ENCODE assay signal across 8 mouse cellular contexts in genomic region chr4:137963881-137964584, GRCm38 (mm10). TPM values are rescaled to one million over a fixed set of nuclear protein-coding genes. Genes with fewer than 3 reads are reported as not detected.
DNase-seq lines count a peak whose midpoint lies in the region; ATAC-seq and TF ChIP-seq lines count a peak whose summit lies in the region.
"Had no signal": no experiment of that assay in that cellular context is flagged by ENCODE, and none has a peak within 500 bp of the region (broad histone marks: within the 10 kb centered on the region; RNA-seq: fewer than 3 reads in every experiment).

No protein-coding gene starts in this region.

- H3K4me2 ChIP-seq in forebrain, postnatal 0 days (ENCODE audit: low read depth), result no peak overlapping the region
- H3K4me2 ChIP-seq in hindbrain, postnatal 0 days (ENCODE audit: low read depth, low read length), result no peak overlapping the region

- H3K27ac ChIP-seq in cerebellum, adult 2 months (ENCODE audit: insufficient read depth, low read length), result no peak overlapping the region
- no peak overlapping the region for H3K27ac ChIP-seq in forebrain, postnatal 0 days (ENCODE audit: low read depth, low read length)
- H3K27ac ChIP-seq in hindbrain, postnatal 0 days, result no peak overlapping the region

- H3K36me3 ChIP-seq in forebrain, postnatal 0 days (ENCODE audit: insufficient read depth), result peaks cover 31% of the 10 kb centered on the region
- H3K36me3 ChIP-seq in hindbrain, postnatal 0 days (ENCODE audit: insufficient read depth, low read length), result peaks cover 24% of the 10 kb centered on the region; the same call in 1 of the 2 replicates

- 0 out of 2 replicates have a peak, but pooled peaks cover 3% of the 10 kb centered on the region for H3K9me3 ChIP-seq in forebrain, postnatal 0 days (ENCODE audit: low read length)
- 0 out of 2 replicates have a peak, but pooled peaks cover 2% of the 10 kb centered on the region for H3K9me3 ChIP-seq in hindbrain, postnatal 0 days (ENCODE audit: low read length)

- peak; percentile 52 for DNase-seq in T-cell, adult 2 months (ENCODE audit: low spot score)
- peak; percentile 80 to 84 for DNase-seq in cerebellum, adult 2 months
- DNase-seq in forebrain, postnatal 0 days, result peak; percentile 84
- DNase-seq in hindbrain, postnatal 0 days (ENCODE audit: low spot score), result peak; percentile 91
- DNase-seq in layer of hippocampus, postnatal 36 days, result peak; percentile 68 to 76
- DNase-seq in mesoderm, embryonic 11.5 days (ENCODE audit: low read depth, low spot score), result peak; percentile 86
- peak; percentile 87 for DNase-seq in skeletal muscle tissue, adult 2 months (ENCODE audit: low read depth, low spot score)

- WGBS in cerebellum, adult 2 months, result 42% methylated on average over 9 of the region's 9 CpGs
- WGBS in forebrain, postnatal 0 days, result 64% methylated on average over 9 of the region's 9 CpGs
- WGBS in hindbrain, postnatal 0 days, result 51% methylated on average over 9 of the region's 9 CpGs

- TF ChIP-seq POLR2A in cerebellum, adult 2 months (IDR thresholded peaks at IDR 0.05; ENCODE audit: borderline replicate concordance, insufficient read depth, low read length), result no peak

- peaks cover 4% of the 10 kb centered on the region; the same call in 1 of the 2 replicates for H3K4me1 ChIP-seq in cerebellum, adult 2 months (ENCODE audit: control insufficient read depth, insufficient read depth, low read length)
- H3K4me1 ChIP-seq in forebrain, postnatal 0 days (ENCODE audit: insufficient read depth), result no peaks in the 10 kb centered on the region
- 0 out of 2 replicates have a peak, but pooled peaks cover 2% of the 10 kb centered on the region for H3K4me1 ChIP-seq in hindbrain, postnatal 0 days (ENCODE audit: insufficient read depth, low read length)

- H3K27me3 ChIP-seq in cerebellum, adult 2 months (ENCODE audit: control insufficient read depth, insufficient read depth, low read length), result no peaks in the 10 kb centered on the region
- no peaks in the 10 kb centered on the region for H3K27me3 ChIP-seq in forebrain, postnatal 0 days (ENCODE audit: insufficient read depth, low read length)
- no peaks in the 10 kb centered on the region for H3K27me3 ChIP-seq in hindbrain, postnatal 0 days (ENCODE audit: insufficient read depth, low read length)

- TF ChIP-seq CTCF in cerebellum, adult 2 months (IDR thresholded peaks at IDR 0.05; ENCODE audit: borderline replicate concordance, insufficient read depth, low read depth, low read length), result peak; percentile 84
- TF ChIP-seq CTCF in forebrain, postnatal 0 days (IDR thresholded peaks at IDR 0.05; ENCODE audit: low read depth), result peak; percentile 84
- peak; percentile 83 for TF ChIP-seq CTCF in hindbrain, postnatal 0 days (IDR thresholded peaks at IDR 0.05; ENCODE audit: low read depth)

- peak; percentile 83 for ATAC-seq in forebrain, postnatal 0 days
- ATAC-seq in hindbrain, postnatal 0 days, result peak; percentile 75

- no peak overlapping the region for H3K9ac ChIP-seq in forebrain, postnatal 0 days
- H3K9ac ChIP-seq in hindbrain, postnatal 0 days (replicated peaks; ENCODE audit: low read length), result no peak overlapping the region

- H3K4me3 ChIP-seq in cerebellum, adult 2 months (replicated peaks; ENCODE audit: insufficient read depth, low read depth, low read length), result no peak overlapping the region
- no peak overlapping the region for H3K4me3 ChIP-seq in forebrain, postnatal 0 days (ENCODE audit: low read depth, low read length)
- no peak overlapping the region for H3K4me3 ChIP-seq in hindbrain, postnatal 0 days (ENCODE audit: low read length)
- H3K4me3 ChIP-seq: myocyte had no signal

RNA-seq across cellular contexts. Expression of gene Eif4g3, which starts 28.8 kb away (rescaled TPM):
- 156 and 160 TPM in 2 replicates for polyA plus RNA-seq in cerebellum, adult 2 months (2012; rRNA removed)
- total RNA-seq in forebrain, postnatal 0 days (2014; rRNA removed), result 61.9 and 67.0 TPM in 2 replicates
- polyA plus RNA-seq in forebrain, postnatal 0 days (2015; fragmentation: Nextera tagmentation; extraction: Ambion mirVana), result 28.8 and 38.4 TPM in 2 replicates
- total RNA-seq in hindbrain, postnatal 0 days (2014; rRNA removed), result 51.1 and 55.9 TPM in 2 replicates
- 32.3 and 36.5 TPM in 2 replicates for polyA plus RNA-seq in hindbrain, postnatal 0 days (2015; fragmentation: Nextera tagmentation; extraction: Ambion mirVana)
- 100 to 1,000 TPM; 142 to 157 TPM for total RNA-seq in layer of hippocampus, postnatal 36 days (2021)
